Mouse (Mus musculus): ENCODE results near the gene Map2. TPM values are rescaled to one million over a fixed set of nuclear protein-coding genes. Genes with fewer than 3 reads are reported as not detected.

Map2 gene
- total and polyA plus RNA-seq, 3 experiments = not detected

GRCm38 (mm10) chr1:66401902-66402301 lies 226.8 kb downstream of the Map2 start:
- TF ChIP-seq HCFC1 (IDR thresholded peaks at IDR 0.05; ENCODE audit: low read depth, low read length) = no peak
- no peak for TF ChIP-seq ZC3H11A (IDR thresholded peaks at IDR 0.05; ENCODE audit: low read depth, low read length)
- TF ChIP-seq GATA1 (IDR thresholded peaks at IDR 0.05; ENCODE audit: low read depth, low read length) = no peak
- TF ChIP-seq CTCF (IDR thresholded peaks at IDR 0.05 in 2 of 3, conservative IDR thresholded peaks at IDR 0.05 in 1 of 3; ENCODE audit: control insufficient read depth in 1 of 3, insufficient read depth in 1 of 3, low read depth in 2 of 3, low read length in 3 of 3, poor library complexity in 1 of 3, severe bottlenecking in 1 of 3) = no peak
- no peak for TF ChIP-seq UBTF (IDR thresholded peaks at IDR 0.05; ENCODE audit: borderline replicate concordance, insufficient read depth, low read depth, low read length)
- Histone ChIP-seq H3K27me3 (ENCODE audit: control insufficient read depth in 1 of 2, insufficient read depth in 2 of 2, low read length in 2 of 2) (no peaks in the 10 kb centered on the region), H3K79me2 (ENCODE audit: control insufficient read depth, insufficient read depth, low read length, poor library complexity) (no peaks in the 10 kb centered on the region), H3K4me1 (ENCODE audit: control insufficient read depth in 1 of 2, insufficient read depth in 2 of 2, low read length in 2 of 2) (no peaks in the 10 kb centered on the region), H3K9me3 (replicated peaks; ENCODE audit: insufficient read depth, low read length) (no peaks in the 10 kb centered on the region), H3K27ac (ENCODE audit: control insufficient read depth, low read depth, low read length) (no peak overlapping the region), H3K36me3 (ENCODE audit: control insufficient read depth in 1 of 2, insufficient read depth in 2 of 2, low read length in 2 of 2) (no peaks in the 10 kb centered on the region), H3K9ac (ENCODE audit: control insufficient read depth, low read depth, low read length, poor library complexity, severe bottlenecking) (no peak overlapping the region), H3K4me3 (ENCODE audit: control insufficient read depth in 1 of 2, insufficient read depth in 1 of 2, low read depth in 2 of 2, low read length in 2 of 2) (no peak overlapping the region)
- DNase-seq (ENCODE audit: low read depth, low spot score) = no peak

- H3K79me2 ChIP-seq (ENCODE audit: control insufficient read depth, insufficient read depth, low read length, poor library complexity) = no peaks in the 10 kb centered on the region
- no peak overlapping the region for H3K4me3 ChIP-seq (ENCODE audit: control insufficient read depth in 1 of 2, insufficient read depth in 1 of 2, low read depth in 2 of 2, low read length in 2 of 2)
- no peaks in the 10 kb centered on the region for H3K36me3 ChIP-seq (ENCODE audit: control insufficient read depth in 1 of 2, insufficient read depth in 2 of 2, low read length in 2 of 2)
- H3K9ac ChIP-seq (ENCODE audit: control insufficient read depth, low read depth, low read length, poor library complexity, severe bottlenecking) = no peak overlapping the region
- TF ChIP-seq KAT2A (conservative IDR thresholded peaks at IDR 0.05; ENCODE audit: low read depth, low read length) = no peak
- no peak for DNase-seq (ENCODE audit: low read depth, low spot score)
- no peaks in the 10 kb centered on the region for H3K27me3 ChIP-seq (ENCODE audit: control insufficient read depth in 1 of 2, insufficient read depth in 2 of 2, low read length in 2 of 2)
- H3K4me1 ChIP-seq (ENCODE audit: control insufficient read depth in 1 of 2, insufficient read depth in 2 of 2, low read length in 2 of 2) = no peaks in the 10 kb centered on the region
- H3K9me3 ChIP-seq (replicated peaks; ENCODE audit: insufficient read depth, low read length) = no peaks in the 10 kb centered on the region
- no peak overlapping the region for H3K27ac ChIP-seq (ENCODE audit: control insufficient read depth, low read depth, low read length)
Measured at GRCm38 (mm10) chr1:66407270-66407967, 232.3 kb downstream of the Map2 start.

- no peaks in the 10 kb centered on the region for H3K79me2 ChIP-seq (ENCODE audit: control insufficient read depth, insufficient read depth, low read length, poor library complexity)
- H3K9ac ChIP-seq (ENCODE audit: control insufficient read depth, low read depth, low read length, poor library complexity, severe bottlenecking) = no peak overlapping the region
- no peak for DNase-seq (ENCODE audit: low read depth, low spot score)
- no peaks in the 10 kb centered on the region; the same call in 1 of the 2 replicates for H3K9me3 ChIP-seq (replicated peaks; ENCODE audit: insufficient read depth, low read length)
- H3K27me3 ChIP-seq (ENCODE audit: control insufficient read depth in 1 of 2, insufficient read depth in 2 of 2, low read length in 2 of 2) = no peaks in the 10 kb centered on the region
- no peak overlapping the region for H3K4me3 ChIP-seq (ENCODE audit: control insufficient read depth in 1 of 2, insufficient read depth in 1 of 2, low read depth in 2 of 2, low read length in 2 of 2)
- H3K4me1 ChIP-seq (ENCODE audit: control insufficient read depth in 1 of 2, insufficient read depth in 2 of 2, low read length in 2 of 2) = no peaks in the 10 kb centered on the region
- no peak overlapping the region for H3K27ac ChIP-seq (ENCODE audit: control insufficient read depth, low read depth, low read length)
- TF ChIP-seq CHD1 (IDR thresholded peaks at IDR 0.05; ENCODE audit: low read depth, low read length) = no peak
- TF ChIP-seq KAT2A (conservative IDR thresholded peaks at IDR 0.05; ENCODE audit: low read depth, low read length) = no peak
- TF ChIP-seq MAFK (IDR thresholded peaks at IDR 0.05; ENCODE audit: borderline replicate concordance, low read depth, low read length) = no peak
- no peak for TF ChIP-seq TCF12 (IDR thresholded peaks at IDR 0.05; ENCODE audit: low read depth, low read length)
- no peak for TF ChIP-seq SMC3 (IDR thresholded peaks at IDR 0.05; ENCODE audit: low read depth, low read length)
- no peak for TF ChIP-seq HCFC1 (IDR thresholded peaks at IDR 0.05; ENCODE audit: low read depth, low read length)
- no peak for TF ChIP-seq NRF1 (IDR thresholded peaks at IDR 0.05; ENCODE audit: insufficient read depth, low read depth, low read length, poor library complexity, severe bottlenecking)
- no peak for TF ChIP-seq USF1 (IDR thresholded peaks at IDR 0.05; ENCODE audit: low read depth, low read length)
- TF ChIP-seq BHLHE40 (IDR thresholded peaks at IDR 0.05; ENCODE audit: borderline replicate concordance, low read depth, low read length) = no peak
- H3K36me3 ChIP-seq (ENCODE audit: control insufficient read depth in 1 of 2, insufficient read depth in 2 of 2, low read length in 2 of 2) = no peaks in the 10 kb centered on the region
Measured at GRCm38 (mm10) chr1:66418360-66418759, 243.3 kb downstream of the Map2 start.
